Mouse (Mus musculus) hindbrain, embryonic 15.5 days (tissue): Measurements from ENCODE around the gene Tspan2. TPM values are rescaled to one million over a fixed set of nuclear protein-coding genes. Genes with fewer than 3 reads are reported as not detected.

ENCODE experiments used
- ATAC-seq: fragments of 200-750 bp; cut with Nextera tagmentation; 2 replicates; pipeline ENCODE4 v1.8.0; 2017; ENCODE audit warnings: low read depth, moderate number of reproducible peaks, moderate TSS enrichment; ENCODE audit not compliant: low FRiP score
- H3K27ac ChIP-seq: fragments of 300-500 bp; sonication (generic); replicated peaks from 2 replicates; pipeline ENCODE4 v1.5.1; 2015; ENCODE audit warnings: mild to moderate bottlenecking, inconsistent platforms
- H3K27me3 ChIP-seq: fragments of 300-500 bp; sonication (generic); 2 replicates; pipeline ENCODE4 v1.6.1; 2015; ENCODE audit warnings: control low read depth, inconsistent platforms
- H3K36me3 ChIP-seq: fragments of 300-500 bp; sonication (generic); 2 replicates; pipeline ENCODE4 v1.6.1; 2015; ENCODE audit warnings: control low read depth, inconsistent platforms
- H3K4me1 ChIP-seq: fragments of 300-500 bp; sonication (generic); replicated peaks from 2 replicates; pipeline ENCODE4 v1.6.1; 2015; ENCODE audit warnings: control low read depth, inconsistent platforms
- H3K4me2 ChIP-seq: fragments of 300-500 bp; sonication (generic); 2 replicates; pipeline ENCODE4 v1.6.1; 2015; ENCODE audit warnings: moderate library complexity, mild to moderate bottlenecking, inconsistent platforms
- H3K4me3 ChIP-seq: fragments of 300-500 bp; sonication (generic); 2 replicates; pipeline ENCODE4 v1.5.1; 2015; ENCODE audit warnings: mild to moderate bottlenecking, inconsistent platforms
- H3K9ac ChIP-seq: fragments of 300-500 bp; sonication (generic); 2 replicates; pipeline ENCODE4 v1.6.1; 2015; ENCODE audit warnings: inconsistent platforms
- H3K9me3 ChIP-seq: fragments of 300-500 bp; sonication (generic); 2 replicates; pipeline ENCODE4 v1.6.1; 2016; ENCODE audit warnings: control low read depth, inconsistent platforms
- WGBS: fragments of 180-500 bp; shearing (Covaris S2); methylation state at CpG from one replicate; pipeline ENCODE4 v1.1.7; 2015; 5-methylcytosine and 5-hydroxymethylcytosine counted together
- polyA plus RNA-seq: library from polyadenylated mRNA; unstranded; fragments of >200 nt; fragmentation: Nextera tagmentation; extraction: Ambion mirVana; gene quantifications from 2 replicates; pipeline ENCODE4 v1.2.1, GENCODE M21; 2015

Tspan2 gene
- polyA plus RNA-seq, 1 experiment from 2014 or later: 12.8 TPM

- H3K27me3 ChIP-seq: no peaks in the 10 kb centered on the region
- H3K4me2 ChIP-seq: no peak overlapping the region
- H3K27ac ChIP-seq: no peak overlapping the region
- WGBS: 87% methylated on average over 8 of the region's 8 CpGs
- H3K4me3 ChIP-seq: no peak overlapping the region
- no peaks in the 10 kb centered on the region for H3K4me1 ChIP-seq
- H3K9me3 ChIP-seq: no peaks in the 10 kb centered on the region
- no peak for ATAC-seq
- no peaks in the 10 kb centered on the region for H3K36me3 ChIP-seq
- no peak overlapping the region for H3K9ac ChIP-seq
Measured at GRCm38 (mm10) chr3:102715839-102716238, 18.5 kb upstream of the Tspan2 start.

DNA sequence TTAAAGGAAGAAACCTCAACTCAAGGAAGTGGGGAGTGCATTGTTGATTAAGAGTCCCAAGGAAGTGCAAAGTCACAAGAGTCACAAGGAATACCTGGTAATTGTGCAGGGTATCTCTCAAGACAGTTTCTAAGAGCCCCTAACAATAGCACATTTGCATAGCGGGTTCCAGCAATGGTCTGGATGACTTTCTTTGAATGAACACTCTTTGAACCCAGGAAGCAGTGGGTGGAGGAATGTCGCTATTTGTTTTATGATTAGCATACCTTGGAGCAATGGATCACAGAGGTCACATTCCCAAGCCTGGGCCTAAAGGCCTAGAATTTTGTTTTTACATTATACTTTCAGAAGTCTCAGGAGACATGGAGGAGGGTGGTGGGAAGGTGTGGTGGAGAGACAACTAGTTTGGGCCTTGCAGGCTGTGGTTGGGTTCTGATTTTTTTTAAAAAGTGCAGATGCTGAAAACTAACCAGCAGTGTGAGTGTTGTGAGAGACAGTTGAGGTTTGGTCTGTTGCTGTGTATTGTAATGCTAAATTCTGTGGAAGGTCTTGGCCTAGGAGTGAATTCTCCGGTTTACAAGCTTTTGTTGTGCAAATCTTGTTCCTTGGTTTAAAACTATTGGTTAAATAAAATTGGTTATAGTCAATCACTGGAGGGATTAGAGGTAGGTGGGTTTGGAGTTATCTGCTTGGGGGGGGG, 16.6 kb upstream of the Tspan2 start:
- Histone ChIP-seq H3K27ac (no peak overlapping the region), H3K36me3 (no peaks in the 10 kb centered on the region), H3K9ac (no peak overlapping the region), H3K4me3 (no peak overlapping the region), H3K4me2 (no peak overlapping the region), H3K9me3 (no peaks in the 10 kb centered on the region), H3K4me1 (no peaks in the 10 kb centered on the region), H3K27me3 (no peaks in the 10 kb centered on the region)
- WGBS: 57% methylated on average over 3 of the region's 3 CpGs
- no peak for ATAC-seq

GRCm38 (mm10) chr3:102723154-102723553, 11.2 kb upstream of the Tspan2 start:
- Histone ChIP-seq H3K4me2 (no peak overlapping the region), H3K4me3 (no peak overlapping the region), H3K4me1 (peaks cover 8% of the 10 kb centered on the region; the same call in 1 of the 2 replicates), H3K27me3 (no peaks in the 10 kb centered on the region), H3K9me3 (no peaks in the 10 kb centered on the region), H3K36me3 (no peaks in the 10 kb centered on the region), H3K27ac (no peak overlapping the region), H3K9ac (no peak overlapping the region)
- ATAC-seq: no peak
- 72% methylated on average over 4 of the region's 4 CpGs for WGBS

DNA sequence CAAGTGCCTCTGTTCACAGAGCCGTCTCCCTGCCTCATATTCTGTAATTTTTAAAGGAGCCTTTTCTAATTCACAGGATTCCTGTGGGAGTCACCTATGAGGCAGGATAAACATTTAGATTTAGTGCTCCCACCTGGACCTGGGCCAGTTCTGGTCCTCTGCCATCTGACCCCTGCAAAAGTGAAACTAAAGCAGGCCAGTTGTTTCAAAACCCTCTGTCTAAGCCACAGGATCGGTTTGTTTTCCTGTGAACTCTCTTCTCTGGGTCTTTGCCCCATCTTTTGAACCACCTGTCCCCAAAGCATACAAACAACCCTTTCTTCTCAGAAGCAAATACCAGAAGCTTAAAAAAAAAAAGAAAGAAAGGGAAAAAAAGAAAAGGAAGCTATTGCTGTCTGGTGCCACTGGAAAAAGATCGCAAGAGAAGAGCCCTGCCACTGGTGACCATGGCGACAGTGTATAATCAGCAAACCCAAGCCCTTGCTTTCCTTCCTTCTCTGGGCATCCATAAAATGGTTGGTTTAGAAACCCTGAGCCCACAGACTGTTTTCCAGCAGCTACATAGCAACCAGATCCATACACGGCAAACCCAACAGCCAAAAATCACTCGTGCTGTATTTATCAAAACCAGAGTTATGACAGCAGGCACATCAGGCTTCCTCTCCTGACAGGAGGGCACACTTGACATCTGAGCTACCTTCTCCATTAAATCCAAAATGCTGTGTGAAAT, 10.3 kb upstream of the Tspan2 start:
- no peak overlapping the region for H3K4me3 ChIP-seq
- WGBS: 56% methylated on average over 6 of the region's 6 CpGs
- H3K4me1 ChIP-seq: peaks cover 8% of the 10 kb centered on the region; the same call in 1 of the 2 replicates
- H3K9ac ChIP-seq: no peak overlapping the region
- H3K27ac ChIP-seq: 0 out of 2 replicates have a peak overlapping the region, but pooled peaks have one; percentile 3
- H3K36me3 ChIP-seq: no peaks in the 10 kb centered on the region
- H3K27me3 ChIP-seq: no peaks in the 10 kb centered on the region
- 0 out of 2 replicates have a peak overlapping the region, but pooled peaks have one; percentile 6 for H3K4me2 ChIP-seq
- no peak for ATAC-seq
- no peaks in the 10 kb centered on the region for H3K9me3 ChIP-seq

DNA sequence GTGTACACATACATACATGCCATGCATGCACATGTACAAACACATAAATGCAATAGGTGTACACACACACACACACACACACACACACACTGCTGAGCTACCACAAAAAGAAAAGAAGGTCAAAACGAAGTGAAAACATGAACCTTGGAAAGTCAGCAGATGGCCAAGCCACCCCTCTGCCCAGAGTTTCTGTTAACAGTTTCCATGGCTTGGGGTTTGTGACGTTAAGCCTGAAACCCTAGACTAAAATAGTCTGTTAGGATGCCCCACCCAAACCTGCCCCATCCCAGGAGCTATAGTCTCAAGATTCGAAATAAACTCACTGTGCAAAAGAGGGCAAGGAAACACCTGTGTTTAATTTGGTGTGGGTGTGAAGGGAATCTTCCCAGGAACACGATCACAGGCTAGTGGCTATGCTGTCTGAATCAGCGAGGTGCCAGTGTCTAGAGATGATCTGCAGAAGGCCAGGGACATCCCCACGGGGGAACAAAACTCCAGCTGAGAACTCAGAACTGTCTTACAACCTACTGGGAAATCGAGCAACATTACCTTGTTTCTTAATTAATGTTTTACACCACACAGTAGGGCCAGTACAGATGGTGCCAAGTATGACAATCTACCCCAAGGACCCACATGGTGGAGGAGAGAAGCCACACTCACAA, 9.4 kb upstream of the Tspan2 start:
- no peaks in the 10 kb centered on the region for H3K9me3 ChIP-seq
- no peak overlapping the region for H3K27ac ChIP-seq
- H3K9ac ChIP-seq: no peak overlapping the region
- peaks cover 8% of the 10 kb centered on the region; the same call in 1 of the 2 replicates for H3K4me1 ChIP-seq
- H3K36me3 ChIP-seq: no peaks in the 10 kb centered on the region
- H3K27me3 ChIP-seq: no peaks in the 10 kb centered on the region
- ATAC-seq: no peak
- no peak overlapping the region for H3K4me2 ChIP-seq
- H3K4me3 ChIP-seq: no peak overlapping the region
- WGBS: 78% methylated on average over 7 of the region's 7 CpGs

DNA sequence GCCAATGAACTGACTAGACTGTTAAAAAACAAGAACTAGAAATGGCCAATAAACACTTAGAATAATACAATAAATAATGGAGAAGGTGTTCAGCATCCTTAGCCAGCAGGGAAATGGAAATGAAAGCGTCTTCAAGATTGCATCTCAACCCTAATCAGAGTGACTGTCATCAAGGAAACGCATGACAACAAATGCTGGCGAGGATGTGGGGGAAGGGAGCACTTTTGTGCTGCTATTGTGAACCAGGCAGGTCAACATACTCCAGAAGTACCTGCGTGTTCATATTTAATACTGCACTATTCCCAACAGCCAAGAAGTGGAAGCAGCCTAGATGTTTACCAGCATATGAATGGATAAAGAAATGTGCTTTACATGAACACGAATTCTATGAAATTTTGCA, 4.9 kb upstream of the Tspan2 start:
- ATAC-seq: no peak
- no peaks in the 10 kb centered on the region for H3K9me3 ChIP-seq
- WGBS: 67% methylated on average over 5 of the region's 5 CpGs
- peaks cover 7% of the 10 kb centered on the region for H3K4me1 ChIP-seq
- H3K4me2 ChIP-seq: no peak overlapping the region
- H3K36me3 ChIP-seq: no peaks in the 10 kb centered on the region
- H3K27ac ChIP-seq: no peak overlapping the region
- no peak overlapping the region for H3K9ac ChIP-seq
- no peaks in the 10 kb centered on the region for H3K27me3 ChIP-seq
- H3K4me3 ChIP-seq: no peak overlapping the region

GRCm38 (mm10) chr3:102731112-102731511, 3.2 kb upstream of the Tspan2 start:
- 76% methylated on average over 3 of the region's 3 CpGs for WGBS

GRCm38 (mm10) chr3:102732619-102733018, 1.7 kb upstream of the Tspan2 start:
- no peak overlapping the region for H3K4me3 ChIP-seq
- no peak for ATAC-seq
- H3K27me3 ChIP-seq: no peaks in the 10 kb centered on the region
- no peak overlapping the region for H3K9ac ChIP-seq
- no peak overlapping the region for H3K4me2 ChIP-seq
- H3K4me1 ChIP-seq: peaks cover 25% of the 10 kb centered on the region
- H3K27ac ChIP-seq: no peak overlapping the region
- no peaks in the 10 kb centered on the region for H3K36me3 ChIP-seq
- WGBS: 88% methylated on average over 4 of the region's 4 CpGs
- no peaks in the 10 kb centered on the region for H3K9me3 ChIP-seq

More at GRCm38 (mm10) chr3:102731112-102731511, 3.2 kb upstream of the Tspan2 start:
- Histone ChIP-seq H3K36me3 (no peaks in the 10 kb centered on the region), H3K27ac (no peak overlapping the region), H3K4me2 (no peak overlapping the region), H3K4me3 (no peak overlapping the region), H3K4me1 (peaks cover 13% of the 10 kb centered on the region), H3K27me3 (no peaks in the 10 kb centered on the region), H3K9ac (no peak overlapping the region), H3K9me3 (no peaks in the 10 kb centered on the region)
- no peak for ATAC-seq

DNA sequence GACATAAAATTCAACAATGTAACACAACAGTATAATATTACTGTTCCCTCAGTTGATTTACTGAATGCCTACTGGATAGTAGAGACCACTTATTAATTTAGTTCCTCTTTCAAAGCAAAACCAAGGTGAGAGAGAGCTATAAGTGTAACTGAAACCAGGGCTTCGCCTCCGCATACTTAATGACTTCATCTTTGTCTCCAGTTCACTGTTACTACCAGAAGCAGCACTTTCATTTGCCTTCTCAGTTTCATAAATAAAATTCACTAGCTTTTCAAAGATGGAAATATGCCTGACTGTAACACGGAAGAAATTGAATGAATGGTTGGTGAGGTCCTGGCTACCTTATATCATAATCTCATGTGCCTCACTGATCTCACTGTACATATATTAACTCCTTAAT, 1.3 kb upstream of the Tspan2 start:
- no peak for ATAC-seq
- WGBS: 90% methylated on average over 3 of the region's 3 CpGs
- no peak overlapping the region for H3K4me2 ChIP-seq
- no peak overlapping the region for H3K27ac ChIP-seq
- no peaks in the 10 kb centered on the region for H3K27me3 ChIP-seq
- no peak overlapping the region for H3K9ac ChIP-seq
- peaks cover 29% of the 10 kb centered on the region for H3K4me1 ChIP-seq
- H3K9me3 ChIP-seq: no peaks in the 10 kb centered on the region
- H3K4me3 ChIP-seq: no peak overlapping the region
- no peaks in the 10 kb centered on the region for H3K36me3 ChIP-seq

DNA sequence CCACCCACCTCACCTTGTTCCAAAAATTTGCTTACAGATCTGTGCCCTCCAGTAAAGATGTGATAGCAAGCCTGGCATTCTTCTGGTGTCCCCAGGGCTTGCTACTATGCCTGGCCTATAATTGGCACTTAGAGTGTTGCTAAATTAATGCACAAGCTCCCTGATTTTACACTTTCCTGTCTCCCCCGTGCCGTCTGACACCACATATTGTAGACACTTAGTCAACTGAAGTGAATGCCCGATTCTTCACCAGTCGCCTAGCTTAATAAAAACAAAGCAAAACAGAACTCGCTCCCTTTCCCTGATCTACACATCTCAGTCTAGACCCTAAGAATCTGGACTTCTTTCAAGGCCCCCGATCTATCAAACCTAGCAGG, 405 bp upstream of the Tspan2 start:
- ATAC-seq: no peak
- H3K27ac ChIP-seq: peak overlapping the region; percentile 49

DNA sequence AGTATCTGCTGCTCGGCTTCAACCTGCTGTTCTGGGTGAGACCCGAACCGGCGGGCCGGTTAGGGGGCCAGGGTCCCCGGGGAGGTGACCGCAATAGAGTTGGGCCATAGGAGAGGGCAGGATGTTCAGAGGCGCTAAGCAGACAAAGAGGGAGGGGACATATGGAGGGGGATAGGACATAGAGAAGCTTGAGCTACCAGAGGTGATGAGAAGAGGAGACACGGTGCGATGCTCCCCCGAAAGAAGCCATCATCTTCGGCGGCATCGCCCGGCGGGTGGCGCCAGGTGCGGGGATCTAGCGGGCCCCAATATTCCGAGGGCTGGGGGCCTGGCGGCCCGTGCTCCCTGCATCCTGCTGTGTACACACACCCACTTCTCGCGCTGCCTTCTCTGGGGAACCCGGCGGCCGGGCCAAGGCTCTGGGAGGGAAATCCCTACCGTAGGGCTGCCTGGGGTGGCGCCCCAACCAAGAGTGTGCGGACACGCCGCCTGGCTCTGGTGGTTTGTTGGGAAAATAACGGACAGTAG, 766 bp downstream of the Tspan2 start:
- no peaks in the 10 kb centered on the region for H3K9me3 ChIP-seq
- H3K36me3 ChIP-seq: no peaks in the 10 kb centered on the region
- H3K4me3 ChIP-seq: peak overlapping the region; percentile 62
- H3K4me1 ChIP-seq: peaks cover 35% of the 10 kb centered on the region
- no peaks in the 10 kb centered on the region for H3K27me3 ChIP-seq
- under 1% methylated on average over 33 of the region's 33 CpGs for WGBS
- peak overlapping the region; percentile 56 for H3K9ac ChIP-seq
- peak overlapping the region; percentile 49 for H3K27ac ChIP-seq
- H3K4me2 ChIP-seq: peak overlapping the region; percentile 80
- peak; percentile 79 for ATAC-seq

More for the DNA sequence above, 405 bp upstream of the Tspan2 start:
- peak overlapping the region; percentile 80 for H3K4me2 ChIP-seq
- peaks cover 35% of the 10 kb centered on the region for H3K4me1 ChIP-seq
- WGBS: 35% methylated on average over 6 of the region's 6 CpGs
- no peaks in the 10 kb centered on the region for H3K36me3 ChIP-seq
- peak overlapping the region; percentile 62 for H3K4me3 ChIP-seq
- H3K27me3 ChIP-seq: no peaks in the 10 kb centered on the region
- no peaks in the 10 kb centered on the region for H3K9me3 ChIP-seq
- peak overlapping the region; percentile 56 for H3K9ac ChIP-seq

- 50% methylated on average over 6 of the region's 6 CpGs for WGBS
- Histone ChIP-seq H3K9ac (peak overlapping the region; percentile 56; the same call in 1 of the 2 replicates), H3K27ac (0 out of 2 replicates have a peak overlapping the region, but pooled peaks have one; percentile 49), H3K4me1 (peaks cover 35% of the 10 kb centered on the region), H3K36me3 (no peaks in the 10 kb centered on the region), H3K4me3 (peak overlapping the region; percentile 62), H3K9me3 (no peaks in the 10 kb centered on the region), H3K4me2 (peak overlapping the region; percentile 80), H3K27me3 (no peaks in the 10 kb centered on the region)
- ATAC-seq: peak; percentile 38; the same call in 1 of the 2 replicates
Measured at GRCm38 (mm10) chr3:102735638-102736037, 1.3 kb downstream of the Tspan2 start.
